Mouse (Mus musculus): Measurements from ENCODE around the gene Asic4. TPM values are rescaled to one million over a fixed set of nuclear protein-coding genes. Genes with fewer than 3 reads are reported as not detected.

Gene Asic4
- total RNA-seq, 2 experiments from 2014 or later = 8.7 to 13.2 TPM

DNA sequence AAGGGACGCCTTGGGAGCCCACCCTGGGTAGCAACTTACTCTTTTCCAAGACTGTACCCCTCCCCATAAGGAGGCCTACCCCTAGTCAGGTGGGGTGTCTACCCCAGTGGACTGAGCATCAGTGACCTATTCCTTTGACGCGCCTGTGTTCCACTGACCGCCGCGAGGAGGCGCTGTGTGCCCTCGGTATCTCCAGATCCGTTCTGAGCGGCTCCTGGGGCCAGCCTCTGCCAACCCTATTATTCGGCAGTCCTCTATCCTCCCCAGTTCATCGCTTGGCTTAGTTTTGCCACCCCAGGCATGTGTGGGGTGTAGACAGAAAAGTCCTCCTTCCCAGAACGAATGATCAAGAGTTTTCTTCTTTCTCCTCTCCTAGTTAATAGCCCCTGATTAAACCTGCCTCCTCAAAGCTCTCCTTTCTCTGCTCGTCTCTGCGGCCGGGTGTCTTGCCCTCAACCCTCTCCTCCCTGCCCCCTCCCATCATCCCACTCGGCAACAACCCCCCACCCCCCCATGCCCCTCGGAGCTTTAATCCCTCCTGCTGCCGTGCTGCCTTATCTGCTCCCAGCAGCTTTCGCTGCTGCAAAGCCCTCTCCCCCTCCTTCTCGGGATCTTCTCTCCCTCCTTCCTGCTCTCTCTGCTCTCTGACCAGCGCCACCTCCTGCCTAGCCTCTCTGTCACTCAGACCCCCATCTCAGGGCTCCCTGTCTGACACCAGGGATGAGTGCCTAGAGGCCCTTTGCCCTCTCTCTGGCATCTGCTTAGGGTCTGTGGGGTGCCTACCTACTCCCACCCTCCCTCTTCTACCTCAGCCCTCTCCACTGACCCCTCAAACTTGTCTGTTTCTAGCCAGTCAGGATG lies 4.3 kb upstream of the Asic4 start:
- peak; percentile 67 to 75 for DNase-seq (ENCODE audit: extremely low spot score in 1 of 2, low spot score in 2 of 2)
- intact Hi-C loops (cut with DNase I) = loop anchor here (1.0 to 2.0 kb wide), 2 partner anchors 13 to 21 kb away; no protein-coding TSS in a partner anchor
- no peak overlapping the region for H3K4me3 ChIP-seq
- H3K27ac ChIP-seq = 0 out of 2 replicates have a peak overlapping the region, but pooled peaks have one; percentile 32
- TF ChIP-seq CTCF (IDR thresholded peaks at IDR 0.05) = peak; percentile 94

GRCm38 (mm10) chr1:75446656-75447055 lies 3.6 kb upstream of the Asic4 start:
- no peak for TF ChIP-seq CTCF (IDR thresholded peaks at IDR 0.05)
- intact Hi-C loops (cut with DNase I) = no loop called here
- no peak overlapping the region for H3K27ac ChIP-seq
- DNase-seq (ENCODE audit: extremely low spot score in 1 of 2, low spot score in 2 of 2) = no peak
- H3K4me3 ChIP-seq = no peak overlapping the region

GRCm38 (mm10) chr1:75447265-75448051 lies 2.8 kb upstream of the Asic4 start:
- intact Hi-C loops (cut with DNase I) = no loop called here

GRCm38 (mm10) chr1:75448052-75448431 lies 2.2 kb upstream of the Asic4 start:
- intact Hi-C loops (cut with DNase I) = no loop called here
- Histone ChIP-seq H3K4me3 (no peak overlapping the region), H3K27ac (no peak overlapping the region)
- no peak for DNase-seq (ENCODE audit: extremely low spot score in 1 of 2, low spot score in 2 of 2)
- no peak for TF ChIP-seq CTCF (IDR thresholded peaks at IDR 0.05)

More at GRCm38 (mm10) chr1:75447265-75448051, 2.8 kb upstream of the Asic4 start:
- DNase-seq (ENCODE audit: extremely low spot score in 1 of 2, low spot score in 2 of 2) = no peak
- no peak for TF ChIP-seq CTCF (IDR thresholded peaks at IDR 0.05)
- Histone ChIP-seq H3K4me3 (no peak overlapping the region), H3K27ac (no peak overlapping the region)

- intact Hi-C loops (cut with DNase I) = no loop called here
Measured at GRCm38 (mm10) chr1:75448937-75449336, 1.3 kb upstream of the Asic4 start.

GRCm38 (mm10) chr1:75449377-75450135 lies 680 bp upstream of the Asic4 start:
- Histone ChIP-seq H3K4me3 (peak overlapping the region; percentile 38; the same call in 1 of the 2 replicates), H3K27ac (no peak overlapping the region)
- no peak for TF ChIP-seq CTCF (IDR thresholded peaks at IDR 0.05)
- no peak for DNase-seq (ENCODE audit: extremely low spot score in 1 of 2, low spot score in 2 of 2)
- intact Hi-C loops (cut with DNase I) = no loop called here

More at GRCm38 (mm10) chr1:75448937-75449336, 1.3 kb upstream of the Asic4 start:
- TF ChIP-seq CTCF (IDR thresholded peaks at IDR 0.05) = no peak
- Histone ChIP-seq H3K4me3 (no peak overlapping the region), H3K27ac (no peak overlapping the region)
- DNase-seq (ENCODE audit: extremely low spot score in 1 of 2, low spot score in 2 of 2) = no peak

GRCm38 (mm10) chr1:75451900-75452299 lies 1.7 kb downstream of the Asic4 start:
- TF ChIP-seq CTCF (IDR thresholded peaks at IDR 0.05) = no peak
- Histone ChIP-seq H3K4me3 (no peak overlapping the region), H3K27ac (no peak overlapping the region)
- no peak for DNase-seq (ENCODE audit: extremely low spot score in 1 of 2, low spot score in 2 of 2)
- intact Hi-C loops (cut with DNase I) = no loop called here

- no peak for TF ChIP-seq CTCF (IDR thresholded peaks at IDR 0.05)
- H3K27ac ChIP-seq = no peak overlapping the region
- intact Hi-C loops (cut with DNase I) = no loop called here
- DNase-seq (ENCODE audit: extremely low spot score in 1 of 2, low spot score in 2 of 2) = no peak
- no peak overlapping the region for H3K4me3 ChIP-seq
Measured at GRCm38 (mm10) chr1:75455433-75455832, 5.2 kb downstream of the Asic4 start.

DNA sequence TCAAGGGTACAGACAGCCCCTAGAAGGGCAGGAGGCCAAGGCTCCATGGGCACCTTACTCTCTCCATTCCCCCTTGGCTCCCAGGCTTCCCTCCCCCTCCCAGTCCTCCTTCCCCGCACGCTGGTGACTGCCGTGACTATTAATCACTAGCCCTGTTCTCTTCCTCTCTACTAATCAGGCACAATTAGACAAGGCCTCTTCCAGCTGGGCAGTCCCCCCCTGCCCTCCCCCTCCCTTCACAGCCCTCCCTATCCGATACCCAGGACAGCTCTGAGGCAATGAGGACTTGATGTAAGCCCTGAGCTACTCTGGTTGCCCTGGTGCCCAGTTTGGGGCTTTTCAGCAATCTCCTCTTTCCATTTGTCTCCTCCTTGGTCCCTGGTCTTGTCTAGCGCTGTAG lies 5.7 kb downstream of the Asic4 start:
- TF ChIP-seq CTCF (IDR thresholded peaks at IDR 0.05) = no peak
- Histone ChIP-seq H3K4me3 (no peak overlapping the region), H3K27ac (no peak overlapping the region)
- no peak for DNase-seq (ENCODE audit: extremely low spot score in 1 of 2, low spot score in 2 of 2)
- intact Hi-C loops (cut with DNase I) = no loop called here

DNA sequence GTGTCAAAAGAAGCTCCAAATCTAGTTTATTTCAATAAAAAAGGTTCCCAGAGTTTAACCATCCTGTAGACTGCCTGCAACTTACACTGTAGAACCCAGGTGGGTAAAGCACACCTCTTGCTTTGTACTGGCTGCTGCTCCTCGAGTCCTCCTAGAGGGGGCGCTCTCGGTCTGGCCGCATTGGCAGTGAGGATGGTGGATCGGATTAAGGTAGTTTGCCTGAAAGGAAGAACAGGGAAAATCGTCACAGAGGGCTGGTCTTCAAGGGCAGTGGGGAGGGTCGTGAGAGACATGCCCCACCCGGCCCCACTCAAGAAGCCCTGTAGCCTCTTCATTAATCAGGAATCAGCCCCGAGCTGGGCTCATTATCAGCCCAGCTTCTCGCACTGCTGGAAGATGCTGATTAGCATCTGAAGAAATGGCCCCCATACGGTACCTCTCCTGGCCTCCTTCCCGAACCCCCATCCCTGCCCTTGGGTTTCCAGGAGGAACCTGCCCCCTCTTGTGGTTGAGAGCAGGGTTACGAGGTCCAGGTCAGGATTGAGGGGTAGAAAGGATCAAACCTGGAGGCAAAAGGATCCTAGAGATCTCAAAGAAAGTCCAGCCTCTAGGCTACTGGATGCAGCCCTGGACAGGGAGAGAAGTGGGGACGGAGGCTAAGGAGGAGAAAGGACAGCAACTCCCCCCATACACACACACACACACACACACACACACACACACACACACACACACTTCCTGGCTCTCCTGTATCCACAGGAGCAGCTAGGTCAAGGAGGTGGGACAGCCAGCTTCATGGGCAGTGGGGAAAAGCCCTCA lies 6.7 kb downstream of the Asic4 start:
- no peak for DNase-seq (ENCODE audit: extremely low spot score in 1 of 2, low spot score in 2 of 2)
- peak; percentile 50 for TF ChIP-seq CTCF (IDR thresholded peaks at IDR 0.05)
- Histone ChIP-seq H3K4me3 (no peak overlapping the region), H3K27ac (no peak overlapping the region)
- intact Hi-C loops (cut with DNase I) = no loop called here

DNA sequence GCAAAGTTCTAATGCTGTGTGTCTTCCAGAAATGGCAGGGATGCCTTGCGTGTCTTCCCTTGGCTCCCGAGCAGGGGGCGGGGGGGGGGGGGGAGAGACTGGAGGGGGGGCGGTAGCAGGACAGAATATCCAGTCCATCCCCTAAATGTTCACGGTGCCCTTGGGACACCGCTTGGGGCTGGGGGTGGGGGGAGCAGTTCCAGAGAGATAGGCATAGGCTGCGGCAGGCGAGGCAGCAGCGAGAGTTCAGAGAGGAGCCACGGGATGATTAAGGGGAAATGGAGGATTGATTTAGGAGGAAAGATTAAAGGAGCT lies 7.4 kb downstream of the Asic4 start:
- intact Hi-C loops (cut with DNase I) = loop anchor here (2.0 kb wide), 1 partner anchor 13 kb away; no protein-coding TSS in a partner anchor
- DNase-seq (ENCODE audit: extremely low spot score in 1 of 2, low spot score in 2 of 2) = no peak
- TF ChIP-seq CTCF (IDR thresholded peaks at IDR 0.05) = no peak
- Histone ChIP-seq H3K4me3 (no peak overlapping the region), H3K27ac (peak overlapping the region; percentile 88)

Data from left cerebral cortex, adult 2 months (tissue).